In the genomic region with DNA sequence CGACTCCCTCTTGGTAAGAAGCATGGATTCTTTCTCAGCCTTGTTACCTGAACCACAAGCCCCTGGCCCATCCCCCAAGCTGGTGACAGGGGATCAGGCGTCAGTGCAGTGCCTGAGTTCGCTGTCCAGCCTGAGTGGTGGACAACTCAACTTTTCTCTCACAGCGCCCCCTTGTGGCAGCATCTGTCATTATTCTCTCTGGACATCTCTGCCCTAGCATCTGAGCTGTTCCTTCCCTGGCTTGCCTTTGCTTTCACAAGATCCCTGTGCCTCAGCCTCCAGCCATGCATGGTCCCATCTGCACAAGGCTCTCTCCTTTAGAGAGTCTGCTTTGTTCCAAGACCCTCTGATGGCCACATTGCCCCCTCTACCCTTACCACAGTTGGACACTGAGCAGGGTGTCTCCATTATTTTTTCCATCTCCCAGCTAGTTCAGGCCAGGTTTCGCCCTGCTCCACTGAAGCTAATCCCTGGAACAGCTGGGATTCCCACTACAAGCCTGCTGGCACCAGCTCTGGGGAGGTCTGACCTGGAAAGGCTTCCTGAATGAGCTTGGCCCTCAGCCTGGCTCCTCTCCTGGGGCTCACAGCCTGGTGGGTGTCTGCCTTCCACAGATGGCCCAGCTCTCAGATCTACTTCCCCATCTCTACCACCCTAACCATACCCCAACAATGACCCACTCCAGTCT, we compare ENCODE assay signal across 8 mouse cellular contexts. TPM values are rescaled to one million over a fixed set of nuclear protein-coding genes. Genes with fewer than 3 reads are reported as not detected.
DNase-seq lines count a peak whose midpoint lies in the region; ATAC-seq and TF ChIP-seq lines count a peak whose summit lies in the region.

No protein-coding gene starts in this region.

- no peaks in the 10 kb centered on the region for H3K79me2 ChIP-seq in MEL (ENCODE audit: control insufficient read depth, insufficient read depth, low read length, poor library complexity)

- TF ChIP-seq CTCF in MEL (IDR thresholded peaks at IDR 0.05 in 2 of 3, conservative IDR thresholded peaks at IDR 0.05 in 1 of 3; ENCODE audit: control insufficient read depth in 1 of 3, insufficient read depth in 1 of 3, low read depth in 2 of 3, low read length in 3 of 3, poor library complexity in 1 of 3, severe bottlenecking in 1 of 3), result peak; percentile 62 to 78 (median 70)
- peak; percentile 82 for TF ChIP-seq CTCF in lung, postnatal 0 days (IDR thresholded peaks at IDR 0.05)

- peak; percentile 30 for DNase-seq in MEL (ENCODE audit: low read depth, low spot score)
- DNase-seq in cerebellum, adult 11-12 months, result peak; percentile 73
- peak; percentile 88 for DNase-seq in hindbrain, embryonic 10.5 days (ENCODE audit: low spot score)
- DNase-seq in layer of hippocampus, adult 9-11 months, result peak; percentile 53
- peak; percentile 56 for DNase-seq in lung, postnatal 0 days (ENCODE audit: low spot score)
- DNase-seq in ovary, postnatal 14 days (ENCODE audit: low spot score), result peak; percentile 72
- DNase-seq in thymus, postnatal 36 days, result peak; percentile 26 to 42

- WGBS in forebrain, embryonic 15.5 days, result 20% methylated on average over 5 of the region's 5 CpGs
- 22% methylated on average over 5 of the region's 5 CpGs for WGBS in hindbrain, embryonic 10.5 days
- 23% methylated on average over 5 of the region's 5 CpGs for WGBS in lung, postnatal 0 days

- TF ChIP-seq POLR2A in MEL (IDR thresholded peaks at IDR 0.05; ENCODE audit: control insufficient read depth in 1 of 2, insufficient read depth in 1 of 2, low read depth in 1 of 2, low read length in 2 of 2, poor library complexity in 1 of 2), result no peak

- no peak overlapping the region for H3K4me3 ChIP-seq in MEL (ENCODE audit: control insufficient read depth in 1 of 2, insufficient read depth in 1 of 2, low read depth in 2 of 2, low read length in 2 of 2)
- no peak overlapping the region for H3K4me3 ChIP-seq in forebrain, embryonic 15.5 days
- H3K4me3 ChIP-seq in hindbrain, embryonic 10.5 days, result no peak overlapping the region
- no peak overlapping the region for H3K4me3 ChIP-seq in lung, postnatal 0 days (ENCODE audit: low read depth, low read length)

- H3K36me3 ChIP-seq in MEL (ENCODE audit: control insufficient read depth in 1 of 2, insufficient read depth in 2 of 2, low read length in 2 of 2), result no peaks in the 10 kb centered on the region
- H3K36me3 ChIP-seq in forebrain, embryonic 15.5 days, result no peaks in the 10 kb centered on the region
- H3K36me3 ChIP-seq in hindbrain, embryonic 10.5 days, result no peaks in the 10 kb centered on the region
- H3K36me3 ChIP-seq in lung, postnatal 0 days (ENCODE audit: insufficient read depth, low read length), result no peaks in the 10 kb centered on the region

- TF ChIP-seq RAD21 in MEL (IDR thresholded peaks at IDR 0.05; ENCODE audit: low read depth, low read length), result peak; percentile 14; the same call in 1 of the 2 replicates

- H3K9me3 ChIP-seq in MEL (replicated peaks; ENCODE audit: insufficient read depth, low read length), result no peaks in the 10 kb centered on the region
- H3K9me3 ChIP-seq in forebrain, embryonic 15.5 days, result no peaks in the 10 kb centered on the region
- H3K9me3 ChIP-seq in hindbrain, embryonic 10.5 days, result no peaks in the 10 kb centered on the region
- no peaks in the 10 kb centered on the region for H3K9me3 ChIP-seq in lung, postnatal 0 days (ENCODE audit: low read length)

- peak; percentile 63 for ATAC-seq in forebrain, embryonic 15.5 days (replicated peaks)
- peak; percentile 49 for ATAC-seq in lung, postnatal 0 days

- TF ChIP-seq EP300 in MEL (IDR thresholded peaks at IDR 0.05; ENCODE audit: low read depth in 1 of 2, low read length in 2 of 2), result no peak
- TF ChIP-seq EP300 in lung, postnatal 0 days (IDR thresholded peaks at IDR 0.05), result no peak

- no peak overlapping the region for H3K27ac ChIP-seq in MEL (ENCODE audit: control insufficient read depth, low read depth, low read length)
- H3K27ac ChIP-seq in forebrain, embryonic 15.5 days (replicated peaks), result no peak overlapping the region
- 0 out of 2 replicates have a peak overlapping the region, but pooled peaks have one; percentile 50 for H3K27ac ChIP-seq in hindbrain, embryonic 10.5 days
- no peak overlapping the region for H3K27ac ChIP-seq in lung, postnatal 0 days (ENCODE audit: low read length)

- H3K9ac ChIP-seq in MEL (ENCODE audit: control insufficient read depth, low read depth, low read length, poor library complexity, severe bottlenecking), result no peak overlapping the region
- no peak overlapping the region for H3K9ac ChIP-seq in forebrain, embryonic 15.5 days (replicated peaks)
- H3K9ac ChIP-seq in lung, postnatal 0 days (replicated peaks; ENCODE audit: low read depth), result no peak overlapping the region

- no peaks in the 10 kb centered on the region for H3K4me1 ChIP-seq in MEL (ENCODE audit: control insufficient read depth in 1 of 2, insufficient read depth in 2 of 2, low read length in 2 of 2)
- H3K4me1 ChIP-seq in forebrain, embryonic 15.5 days, result no peaks in the 10 kb centered on the region
- H3K4me1 ChIP-seq in hindbrain, embryonic 10.5 days (replicated peaks), result no peaks in the 10 kb centered on the region
- no peaks in the 10 kb centered on the region for H3K4me1 ChIP-seq in lung, postnatal 0 days (ENCODE audit: insufficient read depth, low read depth, low read length)

- H3K27me3 ChIP-seq in MEL (ENCODE audit: control insufficient read depth in 1 of 2, insufficient read depth in 2 of 2, low read length in 2 of 2), result no peaks in the 10 kb centered on the region
- no peaks in the 10 kb centered on the region for H3K27me3 ChIP-seq in forebrain, embryonic 15.5 days
- no peaks in the 10 kb centered on the region for H3K27me3 ChIP-seq in hindbrain, embryonic 10.5 days (ENCODE audit: insufficient read depth, poor library complexity, severe bottlenecking)
- no peaks in the 10 kb centered on the region for H3K27me3 ChIP-seq in lung, postnatal 0 days (replicated peaks; ENCODE audit: insufficient read depth, low read length)

- H3K4me2 ChIP-seq in forebrain, embryonic 15.5 days (replicated peaks), result no peak overlapping the region
- no peak overlapping the region for H3K4me2 ChIP-seq in lung, postnatal 0 days (replicated peaks; ENCODE audit: low read depth, low read length)

TF ChIP-seq in MEL, 35 proteins besides CTCF, POLR2A, EP300 and RAD21:
- TF ChIP-seq POLR2AphosphoS2 (IDR thresholded peaks at IDR 0.05; ENCODE audit: low read length) (no peak), SMC3 (IDR thresholded peaks at IDR 0.05; ENCODE audit: low read depth, low read length) (peak; percentile 43)

RNA-seq across cellular contexts. Expression of a gene that starts 32.9 kb away (rescaled TPM):
- 1.1 and 2.3 TPM in 2 replicates for total RNA-seq in MEL (2012; rRNA removed)
- polyA plus RNA-seq in MEL (2012; ENCODE audit: insufficient read depth in 1 of 2, insufficient read length in 2 of 2, low read depth in 1 of 2, low replicate concordance in 2 of 2, missing spikeins in 1 of 2), result 1 to 10 TPM in 1 of 2 experiments, not detected in 1; 4.2 TPM
- polyA plus RNA-seq in forebrain, embryonic 15.5 days (2015; fragmentation: Nextera tagmentation; extraction: Ambion mirVana), result 0.15 and 0.49 TPM in 2 replicates
- polyA plus RNA-seq in hindbrain, embryonic 10.5 days (2016; fragmentation: Nextera tagmentation; extraction: Ambion mirVana), result 0.11 and 0.44 TPM in 2 replicates
- 2.2 and 2.4 TPM in 2 replicates for polyA plus RNA-seq in lung, postnatal 0 days (2015; fragmentation: Nextera tagmentation; extraction: Ambion mirVana)

Comparison
In these comparisons a context has a peak if more than half of its experiments do, and no peak if none do; other contexts are left out.
1. DNase-seq: peak in every context shown above with its lines; median percentile 88 in hindbrain, embryonic 10.5 days; 73 in cerebellum, adult 11-12 months; 72 in ovary, postnatal 14 days; 56 in lung, postnatal 0 days; 53 in layer of hippocampus, adult 9-11 months; 34 in thymus, postnatal 36 days; 30 in MEL.